Mouse (Mus musculus) right cerebral cortex, postnatal 4 days (tissue): ENCODE measurements around the gene Smim24.

Source experiments
- DNase-seq: peaks from one replicate; pipeline ENCODE4 v3.0.0-alpha.2; 2022

Gene Smim24

GRCm38 (mm10) chr10:81410981-81411380 is 18.1 kb downstream of the Smim24 start:
- no peak for DNase-seq

DNA sequence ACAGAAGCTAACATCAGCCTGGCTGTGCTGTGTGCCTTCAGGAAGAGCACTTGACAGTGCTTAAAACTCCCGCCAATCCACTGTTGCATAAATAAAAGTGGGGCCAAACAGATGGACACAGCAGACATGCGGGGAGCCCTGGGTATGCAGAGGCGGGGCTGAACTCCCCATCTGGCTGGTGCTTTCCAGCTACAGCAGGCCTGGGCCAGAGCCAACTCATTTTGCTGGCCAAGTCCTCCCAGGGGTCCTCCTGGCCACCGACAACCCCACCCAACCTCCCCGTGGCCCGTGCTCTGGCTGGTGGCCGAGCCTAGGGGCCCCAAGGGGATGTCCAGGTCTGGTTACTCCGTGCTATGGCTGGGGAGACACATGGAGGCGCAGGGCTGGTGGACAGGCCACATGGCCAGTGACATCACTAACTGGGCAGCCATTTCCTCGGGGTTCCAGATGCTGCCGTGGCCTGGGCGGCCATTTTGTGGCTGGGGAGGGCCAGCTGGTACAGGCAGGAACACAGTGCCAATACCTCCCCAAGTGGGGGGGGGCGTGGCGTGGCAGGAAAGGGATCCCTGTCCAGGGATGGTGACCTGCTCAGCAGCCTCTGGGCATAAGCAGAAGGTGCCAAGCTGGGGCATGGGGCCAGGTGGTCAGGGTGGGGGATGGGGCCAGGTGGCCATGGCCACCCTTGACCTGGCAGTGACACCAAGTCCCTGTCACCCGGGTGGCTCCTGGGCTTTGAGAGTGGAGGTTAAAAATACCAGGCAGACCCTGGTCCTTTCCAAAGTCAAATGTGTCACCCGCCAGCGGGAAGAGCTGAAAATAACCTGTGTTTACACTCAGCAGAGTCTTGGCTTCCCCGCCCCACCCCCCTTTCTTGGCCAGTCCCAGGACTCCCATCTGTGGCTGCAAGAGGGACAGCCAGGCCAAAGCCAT is 18.9 kb downstream of the Smim24 start:
- DNase-seq, result peak; percentile 59

GRCm38 (mm10) chr10:81412586-81413309 is 19.9 kb downstream of the Smim24 start:
- no peak for DNase-seq

DNA sequence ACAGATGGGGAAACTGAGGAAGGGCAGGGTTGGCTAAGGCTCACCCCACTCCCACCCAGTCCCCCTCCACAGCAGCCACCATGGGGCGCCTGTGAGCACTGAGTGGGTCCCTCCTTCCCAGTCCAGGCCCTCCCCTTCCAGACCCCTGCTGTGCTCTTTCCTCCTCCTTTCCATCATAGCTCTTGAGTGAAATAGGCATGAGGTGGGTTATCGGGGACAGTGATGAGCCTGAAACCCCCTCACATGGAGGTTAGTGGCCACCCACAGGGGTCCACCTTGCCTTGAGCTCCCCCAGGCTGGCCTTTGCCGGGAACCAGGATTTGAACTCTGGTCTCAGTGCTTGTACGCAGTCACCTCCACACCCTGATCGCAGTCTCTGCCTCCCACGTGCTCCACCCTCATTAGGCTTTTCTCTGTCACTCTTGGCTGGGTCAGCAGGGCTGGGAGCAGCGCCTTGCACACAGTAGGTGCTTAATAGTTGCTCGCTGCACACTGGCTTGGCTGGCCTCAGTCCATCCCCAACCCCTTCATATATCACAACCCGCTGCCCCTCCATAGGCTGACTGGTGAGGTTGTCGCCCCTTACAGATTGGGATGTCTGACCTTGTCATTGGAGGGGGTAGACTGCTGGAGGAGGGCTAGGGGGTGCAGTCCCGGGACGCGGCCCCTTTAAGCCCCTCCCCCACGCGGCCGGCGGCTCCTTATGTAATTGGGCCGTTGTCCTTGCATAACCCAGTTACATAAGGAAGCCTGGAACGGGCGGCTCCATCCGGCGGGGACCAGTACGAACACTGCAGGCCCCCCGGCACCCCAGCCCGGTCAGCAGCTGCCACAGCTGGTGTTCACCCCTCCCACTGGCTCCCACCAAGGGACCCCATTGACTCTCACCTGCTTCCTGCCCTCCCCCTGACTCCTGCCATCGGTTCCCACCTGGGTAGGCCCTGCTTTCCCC is 20.7 kb downstream of the Smim24 start:
- peak; percentile 68 for DNase-seq

GRCm38 (mm10) chr10:81414682-81415081 is 21.8 kb downstream of the Smim24 start:
- no peak for DNase-seq

- no peak for DNase-seq
These were observed 22.3 kb downstream of the Smim24 start for GRCm38 (mm10) chr10:81415146-81415545.

GRCm38 (mm10) chr10:81415549-81416310 is 22.9 kb downstream of the Smim24 start:
- no peak for DNase-seq

DNA sequence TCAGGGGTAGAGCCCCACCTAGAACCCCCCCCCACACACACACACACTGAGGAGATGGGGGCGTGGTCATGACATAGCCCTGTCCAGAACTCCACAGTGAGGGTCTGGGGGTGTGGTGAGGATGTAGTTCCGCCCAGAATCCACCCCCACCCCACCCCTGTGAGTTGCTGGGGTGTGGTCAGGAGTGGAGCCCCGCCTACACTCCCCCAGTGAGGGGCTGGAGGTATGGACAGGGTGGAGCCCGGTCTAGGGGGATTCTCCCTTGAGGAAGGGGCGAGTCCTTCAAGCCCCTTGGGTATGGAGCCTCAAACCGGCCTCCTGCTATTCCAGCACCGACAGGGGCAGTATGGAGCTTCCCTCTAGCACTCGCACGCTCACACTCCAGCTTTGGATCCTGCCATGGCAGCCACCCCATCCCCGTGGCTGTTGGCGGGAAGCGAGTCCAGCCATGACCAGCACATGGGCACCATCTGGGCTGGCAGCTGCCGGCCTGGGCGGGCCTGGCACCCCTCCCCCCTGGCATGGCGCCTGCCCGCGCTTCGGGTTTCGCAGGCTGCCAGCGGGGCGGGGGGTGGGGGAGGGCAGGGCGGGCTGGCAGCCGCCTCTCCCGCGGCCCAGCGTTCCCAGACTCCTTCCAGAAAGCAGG is 23.9 kb downstream of the Smim24 start:
- DNase-seq, result peak; percentile 87

GRCm38 (mm10) chr10:81417227-81418215 is 24.7 kb downstream of the Smim24 start:
- no peak for DNase-seq

DNA sequence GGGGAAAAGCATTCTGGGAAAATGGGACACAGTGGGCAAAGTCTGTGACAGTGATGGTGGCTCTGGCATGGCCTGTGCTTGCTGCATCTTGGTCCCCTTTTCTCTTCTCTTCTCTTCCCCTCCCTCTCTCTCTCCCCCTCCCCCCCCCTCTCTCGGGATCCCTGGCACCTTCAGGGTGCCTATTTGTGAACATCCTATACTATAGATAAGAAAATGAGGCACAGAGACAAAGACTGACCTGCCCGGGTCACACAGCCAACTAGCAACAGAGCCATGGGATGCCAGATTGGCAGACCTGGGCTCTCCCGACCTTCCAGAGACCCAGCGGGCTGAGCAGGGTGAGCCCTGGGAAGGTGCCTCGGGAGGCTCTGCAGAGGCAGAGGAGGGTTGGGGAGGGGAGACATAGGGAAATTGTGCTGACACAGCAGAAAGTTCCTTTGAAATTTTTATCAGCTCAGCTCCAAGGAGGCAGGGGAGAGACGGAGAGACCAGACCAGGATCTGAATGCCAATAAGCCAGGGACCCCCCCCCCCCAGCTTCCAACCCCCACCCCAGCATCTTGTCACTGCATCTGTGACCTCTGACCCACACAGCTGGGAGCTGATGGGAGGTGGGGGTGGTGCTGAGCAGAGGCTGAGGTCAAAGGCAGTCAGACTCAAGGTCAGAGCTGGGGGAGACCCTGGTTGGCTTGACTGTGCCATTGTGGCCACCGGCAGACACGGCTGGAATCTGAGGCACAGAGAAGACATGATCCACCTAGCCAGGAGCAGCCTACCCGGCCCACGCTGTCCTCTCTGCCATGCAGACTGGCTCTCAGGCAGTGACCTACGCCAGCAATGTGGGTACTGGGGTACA is 25.6 kb downstream of the Smim24 start:
- DNase-seq, result peak; percentile 1

DNA sequence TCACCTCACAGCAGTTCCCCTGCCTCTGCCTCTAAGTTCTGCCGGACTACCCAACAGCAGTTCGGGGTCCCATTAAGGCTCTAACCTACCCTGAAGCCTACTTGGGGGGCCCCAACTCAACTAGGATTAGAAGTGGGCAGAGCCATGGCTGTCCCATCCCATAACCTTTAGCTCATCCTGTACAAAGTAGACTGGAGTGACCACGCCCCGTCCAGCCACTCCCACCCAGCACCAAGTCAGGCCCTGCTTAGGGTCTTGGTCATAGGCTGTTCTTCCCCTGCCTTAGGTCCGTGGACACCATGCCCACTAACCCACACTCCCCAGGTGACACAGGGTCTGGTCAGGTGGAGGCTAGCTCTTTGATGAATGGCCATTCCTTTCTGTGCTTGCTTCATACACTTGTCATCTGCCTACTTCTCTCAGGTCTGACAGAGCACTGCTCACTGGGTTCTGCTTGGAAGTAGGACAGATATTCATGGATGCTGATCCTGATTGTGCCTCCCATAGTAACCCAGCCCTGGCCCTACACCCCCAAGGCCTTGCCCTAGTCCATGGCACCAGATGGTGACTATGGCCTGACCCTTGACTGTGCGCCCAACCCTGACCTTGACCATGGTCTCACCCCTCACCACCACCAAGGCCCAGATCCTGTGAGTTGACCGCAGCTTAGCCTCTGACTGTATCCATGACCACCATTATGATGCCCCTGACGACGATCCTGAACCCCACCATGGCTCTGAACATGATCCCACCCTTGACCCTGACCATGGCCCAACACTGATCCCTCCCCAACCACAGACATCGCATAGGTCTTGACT is 26.5 kb downstream of the Smim24 start:
- DNase-seq, result peak; percentile 3

DNA sequence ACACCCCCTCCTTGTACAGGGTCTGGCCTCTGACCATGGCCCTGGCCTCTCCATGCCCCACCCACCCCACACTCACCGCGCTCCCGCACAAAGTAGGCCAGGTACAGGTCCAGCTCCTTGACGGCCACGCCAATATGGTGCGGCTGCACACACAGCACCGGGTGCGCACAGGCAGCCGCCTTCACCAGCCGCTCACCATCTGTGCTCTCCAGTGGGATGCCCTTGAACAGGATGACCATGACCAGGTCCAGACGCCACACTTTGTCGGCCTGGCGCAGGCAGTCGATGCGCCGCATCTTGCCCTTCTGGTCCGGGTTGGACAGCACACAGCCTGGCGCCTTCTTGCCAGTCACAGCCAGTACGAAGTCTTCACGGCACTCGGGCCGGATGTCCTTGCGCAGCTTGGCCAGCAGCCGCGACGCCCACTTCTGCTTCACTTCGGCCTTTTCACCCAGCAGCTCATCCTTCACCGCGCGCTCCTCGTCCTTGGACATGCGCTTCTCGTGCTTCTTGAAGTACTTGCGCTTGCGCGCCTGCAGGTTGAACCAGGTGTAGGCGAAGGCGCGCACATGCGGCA is 27.4 kb downstream of the Smim24 start:
- DNase-seq, result peak; percentile 2

GRCm38 (mm10) chr10:81421041-81421796 is 28.4 kb downstream of the Smim24 start:
- no peak for DNase-seq

DNA sequence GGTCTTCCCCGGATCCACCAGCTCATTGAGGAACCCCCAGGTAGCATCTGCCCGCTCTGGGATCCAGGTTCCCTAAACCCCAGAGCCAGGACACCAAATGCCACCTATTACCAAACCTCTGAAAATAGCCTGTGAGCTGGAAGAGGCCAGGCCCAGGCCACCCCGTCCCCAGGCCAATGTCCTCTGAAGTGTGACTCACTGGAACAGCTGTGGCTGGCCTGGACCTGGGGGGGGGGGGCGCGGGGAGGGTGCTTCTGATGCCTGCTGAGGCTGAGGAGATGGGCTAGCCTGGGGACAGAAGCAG is 28.9 kb downstream of the Smim24 start:
- peak; percentile 1 for DNase-seq

DNA sequence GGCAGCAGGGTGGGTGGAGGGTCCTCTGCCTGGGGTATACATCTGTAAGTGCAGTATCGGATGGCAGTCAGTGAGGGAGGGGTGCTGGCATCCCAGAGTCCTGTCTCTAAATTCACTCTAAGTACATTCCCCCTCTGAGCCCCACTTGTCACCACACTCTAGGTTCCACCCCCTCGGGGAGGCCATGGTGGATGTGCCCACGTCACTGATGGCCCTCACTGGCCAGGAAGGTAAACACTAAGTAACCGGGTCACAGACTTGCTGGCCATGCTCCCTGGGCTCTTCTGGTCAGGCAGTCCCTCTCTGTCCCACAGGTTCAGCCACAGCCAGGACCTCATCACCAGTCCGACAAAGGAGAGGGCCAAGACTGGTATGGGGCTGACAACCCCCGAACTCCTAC is 29.3 kb downstream of the Smim24 start:
- peak; percentile 2 for DNase-seq

DNA sequence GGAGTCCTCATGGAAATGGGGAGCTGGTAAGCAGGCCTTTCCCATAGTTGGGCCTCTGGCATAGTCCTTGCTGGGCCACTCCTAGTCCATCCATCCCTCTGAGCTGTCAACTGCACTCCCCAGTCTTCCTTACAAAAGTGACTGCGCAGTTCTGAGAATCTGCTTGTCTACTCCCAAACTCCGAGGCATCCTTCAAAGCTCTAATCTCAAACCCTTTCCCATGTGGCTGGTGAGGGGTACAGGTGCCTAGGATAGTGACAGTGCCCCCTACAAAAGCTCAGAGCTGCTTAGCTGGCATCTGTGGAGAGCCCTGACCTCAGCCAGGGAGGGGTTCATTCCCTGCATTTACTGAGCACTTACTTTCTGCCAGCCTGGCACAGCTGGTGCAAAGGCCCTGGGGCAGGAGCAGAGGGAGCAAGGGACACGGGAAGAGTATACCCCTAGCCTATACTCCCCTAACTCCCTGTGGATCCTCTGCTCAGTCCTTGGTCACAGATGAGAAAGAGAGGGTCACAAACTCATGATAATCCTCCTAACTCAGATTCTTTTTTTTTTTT is 29.9 kb downstream of the Smim24 start:
- DNase-seq, result no peak
